Mouse (Mus musculus): Measurements from ENCODE around the gene Twist1.

- TF ChIP-seq CTCF (conservative IDR thresholded peaks at IDR 0.05; ENCODE audit: insufficient read depth, insufficient read length, low read depth, low read length), result no peak
- TF ChIP-seq POLR2A (IDR thresholded peaks at IDR 0.05; ENCODE audit: low read depth, low read length), result no peak
Observed at GRCm38 (mm10) chr12:33957400-33958240, at the start of gene Twist1.

All from kidney, adult 2 months (tissue).